In genomic region chr8:107172969-107173645, GRCm38 (mm10) we compare ENCODE assay signal across 17 mouse cellular contexts. TPM values are rescaled to one million over a fixed set of nuclear protein-coding genes. Genes with fewer than 3 reads are reported as not detected.
DNase-seq lines count a peak whose midpoint lies in the region; ATAC-seq and TF ChIP-seq lines count a peak whose summit lies in the region.
"Had no signal": no experiment of that assay in that cellular context is flagged by ENCODE, and none has a peak within 500 bp of the region (broad histone marks: within the 10 kb centered on the region; RNA-seq: fewer than 3 reads in every experiment).

No protein-coding gene starts in this region.

- WGBS in heart, embryonic 12.5 days, result 71% methylated on average over 9 of the region's 9 CpGs
- 59% methylated on average over 9 of the region's 9 CpGs for WGBS in kidney, adult 2 months
- WGBS in hindbrain, embryonic 15.5 days, result 57% methylated on average over 9 of the region's 9 CpGs

- H3K9me3 ChIP-seq in heart, embryonic 12.5 days (replicated peaks), result 0 out of 2 replicates have a peak, but pooled peaks cover under 1% of the 10 kb centered on the region
- no peaks in the 10 kb centered on the region for H3K9me3 ChIP-seq in hindbrain, embryonic 15.5 days
- H3K9me3 ChIP-seq: kidney, embryonic 15.5 days; midbrain, embryonic 15.5 days had no signal

- no peak overlapping the region for H3K9ac ChIP-seq in heart, embryonic 12.5 days
- no peak overlapping the region for H3K9ac ChIP-seq in hindbrain, embryonic 15.5 days
- H3K9ac ChIP-seq: intestine, embryonic 15.5 days; kidney, embryonic 15.5 days; midbrain, embryonic 15.5 days had no signal

- H3K27me3 ChIP-seq in heart, embryonic 12.5 days (replicated peaks), result no peaks in the 10 kb centered on the region
- no peaks in the 10 kb centered on the region for H3K27me3 ChIP-seq in kidney, adult 2 months (replicated peaks; ENCODE audit: control insufficient read depth, insufficient read depth, low read length)
- H3K27me3 ChIP-seq in hindbrain, embryonic 15.5 days, result no peaks in the 10 kb centered on the region
- H3K27me3 ChIP-seq: intestine, embryonic 15.5 days; kidney, embryonic 15.5 days; megakaryocyte, embryonic 14.5 days; midbrain, embryonic 15.5 days had no signal

- H3K4me1 ChIP-seq in heart, embryonic 12.5 days (replicated peaks), result peaks cover 3% of the 10 kb centered on the region
- H3K4me1 ChIP-seq in kidney, adult 2 months (ENCODE audit: control insufficient read depth, insufficient read depth, low read length), result peaks cover 3% of the 10 kb centered on the region; the same call in 1 of the 2 replicates
- peaks cover 10% of the 10 kb centered on the region for H3K4me1 ChIP-seq in hindbrain, embryonic 15.5 days (replicated peaks)
- H3K4me1 ChIP-seq: intestine, embryonic 15.5 days; kidney, embryonic 15.5 days; megakaryocyte, embryonic 14.5 days; midbrain, embryonic 15.5 days had no signal

- no peak overlapping the region for H3K4me3 ChIP-seq in heart, embryonic 12.5 days
- H3K4me3 ChIP-seq in kidney, adult 2 months (ENCODE audit: insufficient read depth, low read depth, low read length), result no peak overlapping the region
- H3K4me3 ChIP-seq in hindbrain, embryonic 15.5 days, result no peak overlapping the region
- H3K4me3 ChIP-seq: intestine, embryonic 15.5 days; kidney, embryonic 15.5 days; megakaryocyte, embryonic 14.5 days; midbrain, embryonic 15.5 days had no signal

- TF ChIP-seq CTCF in kidney, adult 2 months (conservative IDR thresholded peaks at IDR 0.05; ENCODE audit: insufficient read depth, insufficient read length, low read depth, low read length), result no peak

- 0 out of 2 replicates have a peak overlapping the region, but pooled peaks have one; percentile 16 for H3K27ac ChIP-seq in heart, embryonic 12.5 days (ENCODE audit: poor library complexity, severe bottlenecking)
- peak overlapping the region; percentile 59; the same call in 1 of the 2 replicates for H3K27ac ChIP-seq in kidney, adult 2 months (ENCODE audit: insufficient read depth, low read depth, low read length)
- H3K27ac ChIP-seq in hindbrain, embryonic 15.5 days (replicated peaks), result 0 out of 2 replicates have a peak overlapping the region, but pooled peaks have one; percentile 53
- H3K27ac ChIP-seq: intestine, embryonic 15.5 days; kidney, embryonic 15.5 days; midbrain, embryonic 15.5 days had no signal

- TF ChIP-seq POLR2A in kidney, adult 2 months (IDR thresholded peaks at IDR 0.05; ENCODE audit: low read depth, low read length), result no peak

- no peak for DNase-seq in heart, adult 8-10 months (ENCODE audit: low spot score)
- DNase-seq in kidney, adult 2 months, result no peak
- DNase-seq in kidney, adult 18-20 months, result no peak
- DNase-seq in cerebellum, postnatal 14 days, result no peak
- DNase-seq: B cell, adult 2 months; cerebellum, adult 2 months; kidney, postnatal 4 days; lung, adult 2 months; thymus, postnatal 25 days had no signal

- H3K36me3 ChIP-seq in heart, embryonic 12.5 days, result peaks cover 78% of the 10 kb centered on the region
- H3K36me3 ChIP-seq in kidney, adult 2 months (ENCODE audit: control insufficient read depth, insufficient read depth, low read length), result peaks cover 15% of the 10 kb centered on the region
- H3K36me3 ChIP-seq in hindbrain, embryonic 15.5 days, result peaks cover 59% of the 10 kb centered on the region

- no peak for ATAC-seq in heart, embryonic 12.5 days (ENCODE audit: insufficient number of reproducible peaks, low FRiP score)
- no peak for ATAC-seq in hindbrain, embryonic 15.5 days (ENCODE audit: low FRiP score, low read depth)
- ATAC-seq in erythroid progenitor cell, adult 5-6 weeks (replicated peaks; ENCODE audit: low FRiP score, poor library complexity, severe bottlenecking), result no peak
- ATAC-seq: intestine, embryonic 15.5 days; midbrain, embryonic 15.5 days had no signal

- H3K4me2 ChIP-seq in heart, embryonic 12.5 days, result no peak overlapping the region
- H3K4me2 ChIP-seq in hindbrain, embryonic 15.5 days, result no peak overlapping the region
- H3K4me2 ChIP-seq: intestine, embryonic 15.5 days; kidney, embryonic 15.5 days; liver, embryonic 11.5 days; midbrain, embryonic 15.5 days had no signal

RNA-seq across cellular contexts. Expression of gene Cyb5b, which starts 22.7 kb away (rescaled TPM):
- polyA plus RNA-seq in heart, embryonic 12.5 days (2016; fragmentation: Nextera tagmentation; extraction: Ambion mirVana), result 88.1 and 90.2 TPM in 2 replicates
- 10 to 100 TPM; 36.0 to 46.3 (median 40.0) TPM for total RNA-seq in heart, adult 8-10 months (2022)
- polyA plus RNA-seq in kidney, adult 2 months (2012; rRNA removed), result 186 and 203 TPM in 2 replicates
- 99.6 and 103 TPM in 2 replicates for polyA plus RNA-seq in hindbrain, embryonic 15.5 days (2015; fragmentation: Nextera tagmentation; extraction: Ambion mirVana)
- total RNA-seq in erythroid progenitor cell, adult 5-6 weeks (2015; ENCODE audit: low replicate concordance), result 16.8 and 19.5 TPM in 2 replicates
- 6.8 and 7.4 TPM in 2 replicates for total RNA-seq in erythroid progenitor cell, adult 5-6 weeks (2017; ENCODE audit: low replicate concordance)
